Mouse (Mus musculus): ENCODE measurements around the gene Faap20. TPM values are rescaled to one million over a fixed set of nuclear protein-coding genes. Genes with fewer than 3 reads are reported as not detected.

Gene Faap20
- 40.1 TPM for polyA plus RNA-seq (2014; fragmentation: Illumina TruSeq; extraction: RNeasy Lipid Tissue Mini Kit (QIAGEN cat#74804); ENCODE audit: low read depth, low replicate concordance)

GRCm38 (mm10) chr4:155249648-155250351 lies at the start of gene Faap20:
TSS of gene Faap20 (plus strand) at chr4:155249802.

GRCm38 (mm10) chr4:155222552-155222840 lies 27.1 kb upstream of the Faap20 start, which contains the start of gene Ski:
TSS of gene Ski (minus strand) at chr4:155222592.

Other genes with a start within 250 kb of the Faap20 start
- gene Plch2, start 193.0 kb upstream of the Faap20 start, polyA plus RNA-seq (2014; fragmentation: Illumina TruSeq; extraction: RNeasy Lipid Tissue Mini Kit (QIAGEN cat#74804); ENCODE audit: low read depth, low replicate concordance), result 3.6 TPM
- gene Pex10, start 182.8 kb upstream of the Faap20 start, polyA plus RNA-seq (2014; fragmentation: Illumina TruSeq; extraction: RNeasy Lipid Tissue Mini Kit (QIAGEN cat#74804); ENCODE audit: low read depth, low replicate concordance), result 12.5 TPM
- 113 TPM for gene Rer1, start 163.4 kb upstream of the Faap20 start, polyA plus RNA-seq (2014; fragmentation: Illumina TruSeq; extraction: RNeasy Lipid Tissue Mini Kit (QIAGEN cat#74804); ENCODE audit: low read depth, low replicate concordance)
- 10.9 TPM for gene Morn1, start 163.2 kb upstream of the Faap20 start, polyA plus RNA-seq (2014; fragmentation: Illumina TruSeq; extraction: RNeasy Lipid Tissue Mini Kit (QIAGEN cat#74804); ENCODE audit: low read depth, low replicate concordance)
- 78.6 TPM for gene Ski, start 27.2 kb upstream of the Faap20 start, polyA plus RNA-seq (2014; fragmentation: Illumina TruSeq; extraction: RNeasy Lipid Tissue Mini Kit (QIAGEN cat#74804); ENCODE audit: low read depth, low replicate concordance)
- gene Prkcz, start 111.6 kb downstream of the Faap20 start, polyA plus RNA-seq (2014; fragmentation: Illumina TruSeq; extraction: RNeasy Lipid Tissue Mini Kit (QIAGEN cat#74804); ENCODE audit: low read depth, low replicate concordance), result 10.5 TPM
- 0.89 TPM for gene Gabrd, start 148.3 kb downstream of the Faap20 start, polyA plus RNA-seq (2014; fragmentation: Illumina TruSeq; extraction: RNeasy Lipid Tissue Mini Kit (QIAGEN cat#74804); ENCODE audit: low read depth, low replicate concordance)
- gene Cfap74, start 159.4 kb downstream of the Faap20 start, polyA plus RNA-seq (2014; fragmentation: Illumina TruSeq; extraction: RNeasy Lipid Tissue Mini Kit (QIAGEN cat#74804); ENCODE audit: low read depth, low replicate concordance), result 4.4 TPM
- gene Tmem52, start 219.3 kb downstream of the Faap20 start, polyA plus RNA-seq (2014; fragmentation: Illumina TruSeq; extraction: RNeasy Lipid Tissue Mini Kit (QIAGEN cat#74804); ENCODE audit: low read depth, low replicate concordance), result 5.8 TPM
- 273 TPM for gene Gnb1, start 241.6 kb downstream of the Faap20 start, polyA plus RNA-seq (2014; fragmentation: Illumina TruSeq; extraction: RNeasy Lipid Tissue Mini Kit (QIAGEN cat#74804); ENCODE audit: low read depth, low replicate concordance)

All from adipose tissue, adult 10 weeks (tissue).